Mouse (Mus musculus): ENCODE measurements around the gene Nt5c3. TPM values are rescaled to one million over a fixed set of nuclear protein-coding genes. Genes with fewer than 3 reads are reported as not detected.

The Nt5c3 gene
- polyA plus RNA-seq, 1 experiment from 2014 or later: 73.3 TPM

Other genes with a start within 250 kb of the Nt5c3 start
- 116 and 146 TPM in 2 replicates for gene Lsm5, start 219.2 kb downstream of the Nt5c3 start, polyA plus RNA-seq (2015; fragmentation: Nextera tagmentation; extraction: Ambion mirVana)
- gene Avl9, start 209.0 kb downstream of the Nt5c3 start, polyA plus RNA-seq (2015; fragmentation: Nextera tagmentation; extraction: Ambion mirVana): 12.0 and 12.9 TPM in 2 replicates
- gene Kbtbd2, start 126.1 kb downstream of the Nt5c3 start, polyA plus RNA-seq (2015; fragmentation: Nextera tagmentation; extraction: Ambion mirVana): 20.9 and 23.5 TPM in 2 replicates
- gene Fkbp9, start 91.9 kb downstream of the Nt5c3 start, polyA plus RNA-seq (2015; fragmentation: Nextera tagmentation; extraction: Ambion mirVana): 106 and 109 TPM in 2 replicates
- 0.32 and 0.49 TPM in 2 replicates for gene Vmn1r4, start 83 bp upstream of the Nt5c3 start, polyA plus RNA-seq (2015; fragmentation: Nextera tagmentation; extraction: Ambion mirVana)
- not detected in 2 replicates for gene Vmn1r5, start 46.3 kb upstream of the Nt5c3 start, polyA plus RNA-seq (2015; fragmentation: Nextera tagmentation; extraction: Ambion mirVana)
- gene Vmn1r6, start 73.3 kb upstream of the Nt5c3 start, polyA plus RNA-seq (2015; fragmentation: Nextera tagmentation; extraction: Ambion mirVana): not detected in 2 replicates
- not detected in 2 replicates for gene Vmn1r7, start 101.4 kb upstream of the Nt5c3 start, polyA plus RNA-seq (2015; fragmentation: Nextera tagmentation; extraction: Ambion mirVana)
- gene Vmn1r8, start 108.4 kb upstream of the Nt5c3 start, polyA plus RNA-seq (2015; fragmentation: Nextera tagmentation; extraction: Ambion mirVana): not detected in 2 replicates
- not detected in 2 replicates for gene Vmn1r9, start 142.9 kb upstream of the Nt5c3 start, polyA plus RNA-seq (2015; fragmentation: Nextera tagmentation; extraction: Ambion mirVana)
- not detected in 2 replicates for gene Vmn1r10, start 185.5 kb upstream of the Nt5c3 start, polyA plus RNA-seq (2015; fragmentation: Nextera tagmentation; extraction: Ambion mirVana)
- gene Vmn1r11, start 209.5 kb upstream of the Nt5c3 start, polyA plus RNA-seq (2015; fragmentation: Nextera tagmentation; extraction: Ambion mirVana): not detected in 2 replicates
- gene Vmn1r12, start 233.0 kb upstream of the Nt5c3 start, polyA plus RNA-seq (2015; fragmentation: Nextera tagmentation; extraction: Ambion mirVana): not detected in 2 replicates